Mouse (Mus musculus) megakaryocyte, adult 5-6 weeks (primary cell): ENCODE measurements around the gene Prex1. TPM values are rescaled to one million over a fixed set of nuclear protein-coding genes. Genes with fewer than 3 reads are reported as not detected.
A peak's percentile ranks its signal among the peaks of the same experiment; 100 is the strongest.
"Not testable (repeated sequence)": the region's sequence is repeated elsewhere in the genome, so short reads cannot be mapped to it uniquely, and the experiment has no call there.

Experiments used
- ATAC-seq: 2 replicates; pipeline ENCODE4 v1.8.0; 2016; ENCODE audit warnings: mild to moderate bottlenecking, inconsistent platforms; ENCODE audit not compliant: poor library complexity, severe bottlenecking
- total RNA-seq, 2 experiments: library from RNA; stranded (forward) in 1 of 2; stranded (reverse) in 1 of 2; fragments of 153-499, 151-499 nt in 1 of 2; fragments of 221-1000, 200-1000 nt in 1 of 2; gene quantifications; 2 replicates each; pipeline versions ENCODE4 v1.2.3 to v1.2.4; 2015 to 2017

The Prex1 gene
- total RNA-seq (2015) (75.3 and 85.4 TPM in 2 replicates), total RNA-seq (2017) (61.1 and 73.3 TPM in 2 replicates)

- ATAC-seq, result peak; percentile 79
These were observed at the start of gene Prex1 for GRCm38 (mm10) chr2:166713690-166714426. TSS of gene Prex1 (minus strand) at chr2:166713832.

GRCm38 (mm10) chr2:166757969-166758368 lies 44.3 kb upstream of the Prex1 start:
- no peak for ATAC-seq

- peak; percentile 65 for ATAC-seq
These were observed 41.1 kb upstream of the Prex1 start for GRCm38 (mm10) chr2:166754760-166755159.

DNA sequence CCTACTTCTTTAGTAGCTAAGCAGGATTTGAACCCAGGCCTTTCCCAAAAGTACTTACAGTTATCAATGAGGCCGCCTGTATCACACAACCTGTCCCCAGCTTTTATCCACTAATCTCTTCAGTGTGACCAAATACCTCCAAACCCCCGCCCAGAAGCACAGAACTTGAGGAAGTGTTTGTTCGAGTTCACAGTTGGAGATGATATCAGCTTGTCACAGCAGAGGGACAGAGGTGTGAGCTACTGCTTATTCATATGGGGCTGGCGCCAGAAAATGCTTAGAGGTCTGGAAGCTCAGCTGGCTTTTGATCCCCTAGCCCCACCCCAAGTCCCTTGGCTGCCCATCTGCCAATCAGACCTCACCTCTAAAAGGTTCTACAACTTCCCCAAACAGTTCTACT lies 40.6 kb upstream of the Prex1 start:
- ATAC-seq, result peak; percentile 51

- no peak for ATAC-seq
These were observed 37.1 kb upstream of the Prex1 start for GRCm38 (mm10) chr2:166750620-166751191.

- 0 out of 2 replicates have a peak, but pooled peaks have one; percentile 3 for ATAC-seq
These were observed 32.8 kb upstream of the Prex1 start for GRCm38 (mm10) chr2:166746261-166746913.

DNA sequence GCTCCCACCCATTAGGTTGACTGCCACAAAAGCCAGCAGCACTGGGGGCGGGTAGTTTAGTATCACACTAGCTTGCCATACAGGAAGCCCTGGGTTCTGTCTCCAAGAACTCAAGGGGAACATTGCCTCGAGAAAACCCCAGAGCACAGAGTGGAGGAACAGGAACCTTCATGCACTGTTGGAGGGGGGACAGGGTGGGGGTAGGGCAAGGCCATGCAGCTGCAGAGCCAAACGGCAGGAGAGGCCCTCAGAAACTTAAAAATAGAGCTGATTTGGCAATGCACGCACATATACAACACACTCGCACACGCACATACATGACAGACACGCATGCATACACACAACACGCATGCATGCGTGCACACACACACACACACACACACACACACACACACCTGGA lies 32.2 kb upstream of the Prex1 start:
- peak; percentile 66 for ATAC-seq

DNA sequence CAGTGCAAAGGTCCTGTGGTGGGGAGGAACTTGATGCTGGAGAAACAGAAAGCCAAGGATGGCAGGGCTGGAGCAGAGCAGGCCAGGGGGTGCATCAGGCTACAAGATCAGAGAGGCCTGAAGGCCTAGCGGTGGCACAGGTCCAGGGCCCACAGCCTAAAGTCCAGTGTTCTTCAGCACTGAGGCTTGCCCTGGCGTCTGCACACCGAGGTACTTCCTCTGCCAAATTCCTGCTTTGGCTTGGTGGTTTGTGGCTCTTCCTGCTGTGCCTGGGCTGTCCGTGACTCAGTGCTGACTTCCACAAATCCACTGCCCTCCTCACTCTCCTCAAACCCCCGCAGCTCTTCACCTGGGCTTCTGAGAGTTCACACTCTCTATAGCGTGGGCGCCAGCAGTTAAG lies 30.8 kb upstream of the Prex1 start:
- peak; percentile 62 for ATAC-seq

GRCm38 (mm10) chr2:166743504-166743903 lies 29.9 kb upstream of the Prex1 start:
- no peak for ATAC-seq

DNA sequence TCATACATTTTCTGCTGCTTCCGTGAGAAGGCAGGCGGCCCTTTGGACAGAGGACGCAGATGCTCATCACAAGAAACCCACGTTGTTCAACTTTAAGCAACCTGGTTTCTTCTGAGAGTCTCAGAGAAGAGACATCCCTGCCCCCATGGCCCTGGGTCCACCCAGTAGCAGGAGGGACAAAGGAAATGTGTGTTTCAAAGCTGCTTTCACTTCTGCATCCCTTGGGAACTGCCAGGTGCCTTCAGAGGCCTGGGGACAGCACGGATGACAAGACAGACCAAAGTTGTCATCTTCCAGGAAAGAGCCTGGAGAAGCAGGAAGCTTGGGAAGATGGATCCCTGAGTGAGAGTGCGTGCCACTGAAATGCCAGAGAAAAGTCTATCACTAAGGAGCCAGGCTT lies 27.8 kb upstream of the Prex1 start:
- no peak for ATAC-seq

DNA sequence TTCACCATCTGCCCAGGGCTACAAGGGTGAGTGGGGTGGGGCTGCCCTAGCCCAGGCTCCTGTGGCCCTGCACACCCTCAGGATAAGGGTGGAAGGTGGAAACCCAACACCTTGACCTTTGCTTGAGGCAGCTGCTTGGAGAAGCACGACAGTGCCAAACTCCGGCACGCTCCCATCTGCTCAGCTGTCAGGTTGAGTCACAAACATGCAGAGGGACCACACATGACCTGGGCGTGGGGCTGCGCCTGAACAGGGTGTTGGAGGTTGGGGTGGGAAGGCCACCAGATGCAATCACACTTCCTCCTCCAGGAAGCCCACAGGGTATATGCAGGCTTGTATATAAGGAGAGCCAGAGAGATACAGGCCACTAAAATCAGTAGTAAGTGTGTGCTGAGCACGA lies 26.8 kb upstream of the Prex1 start:
- ATAC-seq, result peak; percentile 16; the same call in 1 of the 2 replicates

- no peak for ATAC-seq
These were observed 23.7 kb upstream of the Prex1 start for GRCm38 (mm10) chr2:166737307-166737706.

DNA sequence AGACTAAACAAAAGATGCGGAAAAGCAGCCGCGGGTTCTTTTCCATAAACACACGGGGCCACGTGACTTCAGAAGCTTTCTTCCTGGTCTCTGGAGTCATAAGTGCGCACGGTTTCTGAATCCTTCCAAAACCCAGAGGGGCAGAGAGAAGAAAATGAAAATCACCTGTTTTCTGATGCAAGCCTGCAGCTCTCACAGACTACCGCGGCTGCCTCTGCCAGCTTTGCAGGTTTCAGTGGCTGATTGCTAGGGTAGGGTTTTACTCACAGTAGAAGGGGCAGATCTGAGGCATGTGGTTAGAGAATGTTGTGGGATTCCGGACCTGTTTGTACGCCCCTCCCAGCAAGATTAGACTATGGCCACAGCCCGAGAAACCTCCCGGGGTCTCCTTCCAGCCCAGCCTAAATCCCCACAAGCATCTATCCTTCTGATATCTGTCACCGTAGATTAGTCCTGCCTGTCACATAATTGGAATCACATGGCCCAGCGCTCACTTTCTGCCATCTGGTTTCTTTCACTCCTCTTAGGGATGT lies 21.9 kb upstream of the Prex1 start:
- no peak for ATAC-seq

DNA sequence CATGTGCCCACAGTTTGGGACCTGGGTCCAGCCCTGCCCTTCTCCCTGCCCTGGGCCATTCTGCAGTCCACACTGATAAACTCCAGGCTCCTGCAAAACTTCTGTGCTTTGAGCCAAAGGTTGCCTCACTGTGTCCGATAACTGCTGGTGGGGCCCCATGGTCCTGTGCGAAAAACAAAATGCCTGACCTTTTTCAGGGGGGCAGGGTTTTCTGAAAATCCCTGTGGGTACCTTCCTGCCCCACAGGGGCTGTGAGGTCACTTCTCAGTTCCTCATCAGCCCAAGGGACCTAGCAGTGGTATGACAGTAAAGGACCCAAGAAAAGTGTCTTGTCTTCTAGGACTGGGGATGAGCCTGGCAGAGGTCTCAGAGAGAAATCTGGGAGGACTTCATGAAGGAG lies 19.2 kb upstream of the Prex1 start:
- peak; percentile 30; the same call in 1 of the 2 replicates for ATAC-seq

GRCm38 (mm10) chr2:166732146-166732545 lies 18.5 kb upstream of the Prex1 start:
- ATAC-seq, result no peak

DNA sequence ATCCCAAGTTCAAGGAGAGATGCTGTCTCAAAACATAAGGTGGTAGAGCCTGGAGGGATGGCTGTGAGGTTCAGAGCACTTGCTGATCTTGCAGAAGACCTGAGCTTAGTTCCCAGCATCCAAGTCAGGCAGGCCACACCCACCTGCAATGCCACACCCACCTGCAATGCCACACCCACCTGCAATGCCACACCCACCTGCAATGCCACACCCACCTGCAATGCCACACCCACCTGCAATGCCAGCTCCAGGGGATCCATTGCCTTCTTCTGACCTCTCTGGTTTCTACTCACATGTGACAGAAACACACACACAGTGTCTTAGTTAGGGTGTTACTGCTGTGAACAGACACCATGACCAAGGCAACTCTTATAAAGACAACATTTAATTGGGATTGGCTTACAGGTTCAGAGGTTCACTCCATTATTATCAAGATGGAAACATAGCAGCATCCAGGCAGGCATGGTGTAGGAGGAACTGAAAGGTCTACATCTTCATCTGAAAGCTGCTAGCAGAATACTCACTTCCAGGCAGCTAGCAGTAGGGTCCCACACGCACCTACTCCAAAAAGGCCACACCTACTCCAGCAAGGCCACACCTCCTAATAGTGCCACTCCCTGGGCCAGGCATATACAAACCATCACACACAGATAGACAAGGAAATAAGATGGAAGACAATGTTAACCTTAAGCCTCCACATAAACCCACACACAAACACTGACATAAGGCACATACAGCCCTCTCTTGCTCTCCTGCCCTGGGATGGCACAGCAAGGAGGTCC lies 17.7 kb upstream of the Prex1 start:
- ATAC-seq, result not testable (repeated sequence)

- ATAC-seq, result no peak
These were observed 16.9 kb upstream of the Prex1 start for GRCm38 (mm10) chr2:166730567-166730915.

DNA sequence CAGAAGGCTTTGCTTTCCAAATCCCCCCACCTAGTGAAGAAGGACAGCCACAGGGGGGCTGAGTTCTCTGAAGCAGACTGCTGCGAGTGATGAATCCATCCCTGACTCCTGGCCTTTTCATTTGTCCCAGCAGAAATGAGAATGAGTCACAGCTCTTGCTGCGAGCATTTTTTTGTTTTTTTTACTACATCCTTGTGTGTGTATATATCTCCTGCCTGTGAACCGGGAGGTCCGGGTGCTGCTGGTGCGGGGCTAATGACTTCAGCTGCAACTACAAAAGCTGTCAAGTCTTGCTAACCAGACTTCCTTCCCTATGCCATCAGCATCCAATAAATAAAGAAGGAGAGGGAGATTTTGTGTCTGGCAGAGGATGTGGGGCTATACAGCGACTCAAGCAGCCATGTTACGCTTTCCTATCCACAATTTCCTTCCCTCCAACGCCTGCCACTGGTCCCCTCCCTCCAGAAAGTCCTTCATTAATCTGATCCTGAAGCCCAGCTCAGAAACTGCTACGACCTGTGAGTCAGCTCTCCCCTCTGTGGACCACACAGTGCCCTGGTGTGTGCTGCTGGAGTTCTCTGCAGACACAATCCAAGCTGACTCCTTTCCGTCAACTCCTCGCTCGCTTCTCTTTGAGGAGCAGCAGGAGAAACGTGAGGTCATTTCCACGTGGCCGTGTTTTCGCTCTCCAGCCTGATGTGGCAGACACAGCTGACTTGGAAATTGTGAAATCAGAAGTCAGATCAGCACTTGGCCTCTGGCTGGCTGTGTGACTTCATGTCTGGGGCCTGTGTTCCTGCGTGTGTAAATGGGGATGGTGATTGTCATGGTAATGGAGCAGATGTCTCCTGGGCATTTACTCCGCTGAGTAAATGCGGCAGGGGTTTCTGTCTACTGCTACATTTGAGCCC lies 16.3 kb upstream of the Prex1 start:
- ATAC-seq, result peak; percentile 70

GRCm38 (mm10) chr2:166729045-166729444 lies 15.4 kb upstream of the Prex1 start:
- no peak for ATAC-seq

- ATAC-seq, result no peak
These were observed 14.6 kb upstream of the Prex1 start for GRCm38 (mm10) chr2:166728261-166728680.
